Mouse (Mus musculus): ENCODE results near the gene Glg1.
"Not testable (repeated sequence)": the region's sequence is repeated elsewhere in the genome, so short reads cannot be mapped to it uniquely, and the experiment has no call there.

The Glg1 gene

DNA sequence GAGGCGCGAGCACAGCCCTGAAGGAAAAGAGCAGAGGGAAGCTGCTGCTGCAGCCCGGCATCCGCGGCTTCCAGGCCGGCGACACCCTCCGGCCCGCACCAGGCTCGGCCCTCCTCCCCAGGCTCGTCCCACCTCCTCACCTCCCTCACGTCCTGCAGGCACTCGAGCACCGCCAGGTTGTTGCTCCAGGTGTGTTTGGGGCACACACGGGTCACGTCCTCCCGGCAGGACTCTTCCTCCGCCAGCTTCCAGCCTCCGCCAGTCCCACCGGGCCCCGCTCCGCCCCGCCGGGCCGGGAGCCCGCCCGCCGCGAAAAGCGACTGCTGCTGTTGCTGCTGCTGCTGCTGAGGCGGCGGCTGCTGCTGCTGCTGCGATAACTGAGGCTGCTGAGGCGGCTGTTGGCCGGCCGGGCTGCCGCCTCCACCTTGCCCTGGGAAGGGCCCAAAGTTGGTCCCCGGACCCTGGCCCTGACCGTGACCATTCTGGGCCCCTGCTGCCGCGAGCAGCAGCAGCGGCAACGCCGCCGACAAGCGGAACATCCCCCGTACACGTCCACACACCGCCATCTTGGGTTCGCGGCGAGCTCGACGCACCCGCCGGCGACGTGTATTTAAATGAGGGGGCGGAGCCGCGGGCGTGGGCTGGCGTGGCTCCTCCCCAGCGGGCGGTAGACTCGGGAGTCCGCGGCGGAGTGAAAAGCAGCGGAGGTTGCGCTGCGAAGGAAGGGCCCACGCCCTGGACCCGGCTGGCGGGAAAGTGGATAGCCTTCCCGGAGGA lies at the start of gene Glg1:
Gene Glg1, minus strand, starts transcription at position 586 of the 777 bp plus-strand sequence.
- peak; percentile 91 to 94 for DNase-seq (ENCODE audit: low spot score in 2 of 2)

DNA sequence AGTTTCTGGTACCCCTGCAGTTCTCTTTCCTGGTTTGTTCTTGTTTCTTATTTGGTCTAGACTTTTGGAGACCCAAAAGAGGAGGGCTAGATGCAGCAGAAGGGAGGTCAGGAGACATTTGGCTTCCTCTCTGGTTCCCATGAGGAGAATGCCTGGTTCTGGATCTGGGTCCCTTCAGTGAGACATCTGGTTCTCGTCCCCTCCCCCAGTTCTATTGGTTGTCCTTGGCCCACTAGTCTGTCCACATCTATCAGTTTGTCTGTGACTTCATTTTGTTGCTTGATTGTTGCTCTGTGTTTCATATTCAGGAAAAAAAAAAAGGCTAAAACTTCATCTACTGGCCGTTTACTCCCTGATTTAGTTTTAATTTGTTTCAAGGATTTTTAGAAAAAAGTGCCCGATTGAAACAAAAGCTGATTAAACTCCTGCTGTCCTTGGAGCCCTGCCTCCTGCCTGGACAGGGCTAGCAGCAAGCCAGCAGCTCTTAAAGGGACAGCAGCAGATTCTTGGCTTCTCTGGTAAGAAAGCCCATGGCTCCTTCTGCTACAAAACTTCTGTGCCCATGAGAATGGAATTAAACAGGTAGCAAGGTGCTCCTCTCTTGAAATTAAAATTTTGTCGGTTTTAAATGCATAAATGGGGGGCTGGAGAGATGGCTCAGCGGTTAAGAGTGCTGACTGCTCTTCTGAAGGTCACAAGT lies 46.2 kb upstream of the Glg1 start:
- no peak for DNase-seq (ENCODE audit: low spot score in 2 of 2)

DNA sequence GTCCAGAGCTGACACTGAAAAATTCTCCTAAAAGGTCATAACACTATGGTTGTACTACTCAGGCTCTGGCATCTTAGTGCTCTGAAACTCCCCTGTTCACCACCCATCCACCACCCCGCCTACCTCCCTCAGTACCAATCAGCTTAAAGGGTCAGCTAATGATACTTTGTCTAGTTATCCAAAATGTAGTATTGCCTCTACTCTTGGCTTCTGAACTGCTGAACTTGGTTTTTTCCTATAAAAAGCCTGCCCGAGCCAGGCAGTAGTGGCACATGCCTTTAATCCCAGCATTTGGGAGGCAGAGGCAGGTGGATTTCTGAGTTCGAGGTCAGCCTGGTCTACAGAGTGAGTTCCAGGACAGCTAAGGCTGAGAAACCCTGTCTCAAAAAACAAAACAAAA lies 45.3 kb upstream of the Glg1 start:
- no peak for DNase-seq (ENCODE audit: low spot score in 2 of 2)

DNA sequence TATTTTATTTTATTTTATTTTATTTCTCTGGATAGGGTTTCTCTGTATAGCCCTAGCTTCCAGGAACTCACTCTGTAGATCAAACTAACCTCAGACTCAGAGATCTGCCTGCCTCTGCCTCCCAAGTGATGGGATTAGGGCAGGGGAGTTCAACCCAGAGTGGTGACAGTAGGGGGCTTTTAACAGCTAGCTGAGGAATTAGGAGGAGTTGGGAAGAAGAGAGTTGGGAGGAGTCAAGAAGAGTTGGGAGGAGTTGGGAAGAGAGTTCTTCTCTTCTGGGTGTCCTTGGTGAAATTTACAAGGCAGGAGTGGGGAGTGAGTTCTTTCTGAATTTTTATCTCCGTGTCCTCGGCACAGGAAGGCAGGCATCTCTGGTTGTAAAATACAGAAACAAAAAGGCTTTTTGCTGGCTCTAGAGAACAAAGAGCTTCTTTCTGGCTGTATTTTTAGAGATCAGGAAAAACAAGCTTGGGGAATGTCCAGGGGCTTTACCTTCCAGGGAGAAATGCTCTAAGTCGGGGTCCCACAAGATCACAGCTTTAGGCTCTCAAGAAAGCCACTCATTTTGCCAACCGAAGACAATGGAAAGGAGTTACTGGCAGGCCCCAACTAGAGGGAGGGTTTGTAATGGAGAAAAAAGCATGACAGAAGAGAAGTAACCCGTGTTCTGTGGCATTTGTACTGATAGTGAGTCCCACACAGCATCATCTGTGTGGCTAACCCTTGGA lies 44.2 kb upstream of the Glg1 start:
- DNase-seq (ENCODE audit: low spot score in 2 of 2) = not testable (repeated sequence)

DNA sequence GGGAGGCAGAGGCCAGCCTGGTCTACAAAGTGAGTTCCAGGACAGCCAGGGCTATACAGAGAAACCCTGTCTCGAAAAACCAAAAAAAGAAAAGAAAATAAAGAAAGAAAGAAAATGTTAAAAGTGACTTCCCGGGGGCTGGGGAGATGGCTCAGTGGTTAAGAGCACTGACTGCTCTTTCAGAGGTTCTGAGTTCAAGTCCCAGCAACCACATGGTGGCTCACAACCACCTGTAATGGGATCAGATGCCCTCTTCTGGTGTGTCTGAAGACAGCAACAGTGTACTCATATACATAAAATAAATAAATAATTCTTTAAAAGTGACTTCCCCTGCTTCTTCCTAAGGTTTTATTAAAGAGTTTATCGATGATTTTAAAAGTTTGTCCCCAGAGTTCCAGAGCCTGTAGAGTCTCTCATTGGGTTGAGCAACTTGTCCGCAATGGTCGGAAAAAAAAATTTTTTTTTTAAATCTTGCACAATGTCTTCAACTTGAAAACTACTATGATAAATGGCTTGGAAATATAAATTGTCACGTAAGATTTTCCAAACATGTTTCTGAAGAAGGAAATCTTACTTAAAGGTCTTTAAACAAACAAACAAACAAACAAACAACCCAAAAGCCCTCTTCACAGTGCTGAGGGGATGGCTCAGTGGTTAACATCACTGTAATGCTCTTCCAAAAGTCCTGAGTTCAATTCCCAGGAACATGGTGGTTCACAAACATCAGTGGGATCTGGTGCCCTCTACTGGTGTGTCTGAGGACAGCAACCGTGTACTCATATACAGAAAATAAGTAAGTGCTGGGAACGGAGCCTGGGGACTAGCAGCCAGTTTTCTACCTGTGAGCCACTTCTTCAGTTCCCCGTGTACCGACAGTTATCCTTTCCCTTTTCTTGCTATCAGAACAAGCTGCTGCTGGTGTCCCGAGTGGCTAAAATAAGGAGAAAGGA lies 41.9 kb upstream of the Glg1 start:
- peak in 1 of 2 experiments; percentile 7 for DNase-seq (ENCODE audit: low spot score in 2 of 2)

DNA sequence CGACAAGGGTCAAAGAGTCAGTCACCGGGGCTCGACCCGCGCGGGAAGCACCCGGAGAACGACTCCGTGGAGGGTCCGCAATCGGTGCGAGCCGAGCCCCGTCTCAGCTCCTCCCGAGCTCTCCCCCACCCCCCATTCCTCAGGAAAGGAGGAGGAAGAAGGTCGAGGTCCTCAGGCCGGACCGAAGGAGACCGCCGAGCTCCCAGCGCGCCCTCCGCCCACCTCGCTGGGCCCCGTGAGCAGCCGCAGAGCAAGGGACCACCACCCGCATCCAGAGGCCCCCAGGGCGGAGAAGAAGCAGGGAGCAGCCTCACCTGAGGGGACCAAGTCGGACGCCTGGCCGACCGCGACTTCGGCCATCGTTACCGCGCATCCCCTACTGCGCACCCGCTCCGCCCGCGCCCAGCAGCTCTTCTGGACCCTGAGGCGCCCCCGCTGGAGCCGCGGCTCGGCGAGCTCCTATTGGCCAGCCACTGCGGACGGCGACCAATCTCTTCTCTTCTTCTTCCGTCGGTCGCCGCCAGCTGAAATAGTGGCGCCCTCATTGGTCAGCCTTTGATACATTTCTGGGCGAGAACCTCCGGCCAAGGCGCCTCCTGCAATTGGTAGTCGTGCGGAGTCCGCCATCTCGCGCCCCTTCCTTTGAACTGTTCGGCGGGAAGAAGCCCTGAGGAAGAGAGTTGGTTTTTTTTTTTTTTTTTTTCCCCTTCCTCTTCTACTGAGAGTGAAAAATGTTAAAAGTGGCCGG lies 41.0 kb upstream of the Glg1 start, which contains the start of gene Rfwd3:
Gene Rfwd3, minus strand, starts transcription at position 402 of the 748 bp plus-strand sequence.
- DNase-seq (ENCODE audit: low spot score in 2 of 2) = peak; percentile 98

DNA sequence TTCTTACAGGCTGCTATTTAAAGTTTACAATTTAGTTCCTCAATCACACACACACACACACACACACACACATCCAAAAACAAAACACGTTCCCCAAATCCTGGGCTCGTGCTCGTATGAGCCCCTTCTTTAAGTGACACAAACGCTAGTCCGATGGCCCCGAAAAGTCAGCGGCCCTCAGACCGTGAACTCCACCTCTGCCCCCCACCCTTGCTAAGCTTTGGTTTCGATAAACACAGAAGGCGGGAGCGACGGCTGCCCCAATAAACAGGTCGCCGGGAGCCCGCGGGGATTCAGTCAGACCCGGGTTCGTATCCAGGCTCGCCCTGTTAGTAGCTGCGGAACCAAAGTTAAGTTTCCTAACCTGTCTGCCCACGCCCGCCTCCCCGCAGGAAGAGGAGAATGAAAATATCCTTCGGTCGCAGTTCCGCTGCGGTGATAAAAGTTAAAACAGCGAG lies 40.4 kb upstream of the Glg1 start:
- DNase-seq (ENCODE audit: low spot score in 2 of 2) = peak; percentile 49 to 69

DNA sequence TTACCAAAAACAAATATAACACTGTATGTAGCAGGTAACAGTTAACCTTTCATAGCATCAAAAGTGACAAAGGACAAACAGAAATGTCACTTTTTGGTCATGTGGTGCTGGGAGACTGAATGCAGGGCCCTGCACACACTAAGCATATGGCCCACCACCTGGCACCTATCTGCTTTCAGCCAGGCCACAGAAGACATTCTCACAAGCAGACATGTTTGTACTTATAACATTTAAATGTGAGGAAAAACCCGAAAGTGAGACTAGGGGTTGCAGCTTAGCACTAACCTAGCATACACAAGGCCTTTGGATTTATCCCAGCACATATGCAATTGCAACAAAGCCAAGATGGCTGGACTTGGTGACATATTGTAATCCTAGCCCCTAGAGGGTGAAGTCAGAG lies 39.0 kb upstream of the Glg1 start:
- no peak for DNase-seq (ENCODE audit: low spot score in 2 of 2)

DNA sequence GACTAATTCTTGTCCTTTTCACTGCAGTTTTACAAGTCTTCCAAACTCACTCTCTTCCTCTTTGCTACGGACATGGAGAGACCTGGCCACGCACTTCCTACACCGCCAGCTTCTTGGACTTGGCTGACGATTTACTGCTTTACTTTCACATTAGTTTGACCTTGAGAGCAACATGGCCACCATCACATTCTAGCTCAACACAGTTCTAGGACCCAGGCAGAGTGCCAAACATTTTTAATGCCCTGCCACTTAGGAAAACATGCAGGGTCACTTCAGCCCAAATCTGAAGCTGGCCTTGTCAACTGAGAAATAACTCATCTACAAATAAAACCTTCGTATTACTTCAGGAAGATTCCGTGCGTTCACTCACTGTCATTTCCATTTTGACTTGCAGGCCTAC lies 32.7 kb upstream of the Glg1 start:
- DNase-seq (ENCODE audit: low spot score in 2 of 2) = peak in 1 of 2 experiments; percentile 5

DNA sequence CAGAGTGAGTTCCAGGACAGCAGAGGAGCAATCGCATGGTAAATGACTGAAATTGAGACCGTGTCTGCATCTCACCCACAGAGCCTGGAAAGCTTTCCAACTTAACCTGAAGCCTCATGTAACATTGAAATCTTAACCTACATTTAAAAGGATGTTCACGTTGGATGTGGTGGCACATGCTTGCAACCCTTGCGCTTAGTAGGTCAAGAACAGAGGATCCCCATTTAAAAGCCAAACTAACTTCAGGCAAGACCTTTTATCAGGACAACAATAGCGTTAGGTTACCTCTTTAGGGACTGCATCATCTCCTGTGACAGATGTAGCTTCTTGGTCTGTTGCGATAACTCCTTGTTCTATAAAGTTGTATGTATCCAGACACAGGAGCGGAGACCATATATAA lies 31.6 kb upstream of the Glg1 start:
- no peak for DNase-seq (ENCODE audit: low spot score in 2 of 2)

DNA sequence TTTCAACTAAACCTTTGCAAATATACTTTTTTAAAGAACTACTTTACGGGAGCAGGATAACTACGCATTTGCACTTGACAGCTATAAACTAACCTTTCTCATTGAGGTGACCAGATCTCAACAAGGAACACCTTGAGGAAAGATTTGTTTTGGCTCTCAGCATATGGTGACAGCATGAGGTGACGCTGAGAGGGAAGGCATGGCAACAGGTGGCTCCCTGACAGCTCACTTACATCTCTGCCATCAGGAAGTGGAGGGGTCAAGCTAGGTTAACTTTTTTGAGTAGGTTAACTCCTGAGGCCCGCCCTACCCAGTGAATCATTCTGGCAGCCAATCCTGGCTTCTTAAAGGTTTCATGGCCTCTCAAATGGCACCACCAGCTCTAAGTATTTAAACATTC lies 26.6 kb upstream of the Glg1 start:
- no peak for DNase-seq (ENCODE audit: low spot score in 2 of 2)

DNA sequence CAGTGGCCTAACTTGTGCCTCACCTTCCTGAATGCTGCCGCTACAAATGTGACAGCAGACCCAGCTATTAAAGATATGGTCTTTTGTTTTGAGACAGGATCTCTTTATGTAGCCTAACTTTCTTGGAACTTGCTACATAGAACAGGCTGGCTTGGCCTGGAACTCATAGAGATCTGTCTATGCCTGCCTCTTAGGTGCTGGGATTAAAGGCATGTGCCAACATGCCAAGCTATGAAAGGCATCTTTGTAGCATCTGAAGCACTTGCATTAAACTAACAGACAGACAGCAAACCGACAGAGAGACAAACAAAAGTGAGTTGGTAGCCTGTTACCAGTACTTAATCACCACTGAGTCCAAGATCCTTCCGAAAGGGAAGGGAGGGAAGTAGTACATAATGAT lies 23.1 kb upstream of the Glg1 start:
- no peak for DNase-seq (ENCODE audit: low spot score in 2 of 2)

DNA sequence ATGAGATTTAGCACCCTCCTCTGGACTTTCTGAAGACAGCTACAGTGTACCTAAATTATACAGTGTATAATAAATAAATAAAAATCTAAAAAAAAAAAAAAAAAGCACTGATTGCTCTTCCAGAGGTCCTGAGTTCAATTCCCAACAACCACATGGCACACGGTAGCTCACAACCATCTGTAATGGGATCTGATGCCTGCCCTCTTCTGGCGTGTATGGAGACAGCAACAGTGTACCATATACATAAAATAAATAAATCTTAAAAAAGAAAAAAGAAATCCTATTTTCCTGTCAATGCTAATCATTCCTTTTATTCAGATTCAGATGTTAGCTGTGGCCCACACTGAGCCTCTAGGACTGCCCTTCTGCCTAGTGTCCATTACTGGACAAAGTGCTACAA lies 9.3 kb upstream of the Glg1 start:
- no peak for DNase-seq (ENCODE audit: low spot score in 2 of 2)

DNA sequence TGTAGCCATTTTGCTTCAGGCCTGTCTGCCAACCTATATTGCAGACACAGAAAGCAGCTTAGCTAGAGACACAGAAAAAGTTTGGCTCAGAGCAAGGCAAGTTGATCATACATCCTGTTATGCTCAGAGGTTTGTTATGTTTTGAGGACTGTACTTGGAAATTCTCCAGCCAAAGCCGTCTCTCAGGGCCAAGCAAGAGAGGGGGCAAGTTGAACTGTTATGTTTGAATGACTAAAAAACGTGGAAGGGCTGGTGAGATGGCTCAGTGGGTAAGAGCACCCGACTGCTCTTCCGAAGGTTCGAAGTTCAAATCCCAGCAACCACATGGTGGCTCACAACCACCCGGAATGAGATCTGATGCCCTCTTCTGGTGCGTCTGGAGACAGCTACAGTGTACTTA lies 7.1 kb upstream of the Glg1 start:
- DNase-seq (ENCODE audit: low spot score in 2 of 2) = not testable (repeated sequence)

DNA sequence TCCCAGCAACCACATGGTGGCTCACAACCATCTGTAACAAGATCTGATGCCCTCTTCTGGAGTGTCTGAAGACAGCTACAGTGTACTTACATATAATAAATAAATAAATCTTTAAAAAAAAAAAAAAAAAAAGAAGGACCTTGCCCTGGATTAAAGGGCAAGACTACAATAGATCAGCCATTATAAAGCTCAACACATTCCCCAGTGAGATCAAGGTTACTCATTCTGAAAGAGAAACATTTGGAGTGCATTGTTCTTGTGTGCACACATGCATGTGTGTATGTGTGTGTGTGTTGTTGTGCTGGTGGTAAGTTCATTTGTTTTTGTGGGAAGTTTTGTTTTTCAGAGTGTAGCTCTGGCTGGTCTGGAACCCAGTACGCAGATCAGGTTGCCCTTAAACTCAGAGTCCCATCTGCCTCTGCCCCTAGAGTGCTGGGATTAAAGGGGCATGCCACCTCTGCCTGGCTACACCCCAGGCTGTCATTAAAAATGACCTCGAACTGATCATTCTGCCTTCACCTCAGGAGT lies 5.7 kb upstream of the Glg1 start:
- no peak for DNase-seq (ENCODE audit: low spot score in 2 of 2)

DNA sequence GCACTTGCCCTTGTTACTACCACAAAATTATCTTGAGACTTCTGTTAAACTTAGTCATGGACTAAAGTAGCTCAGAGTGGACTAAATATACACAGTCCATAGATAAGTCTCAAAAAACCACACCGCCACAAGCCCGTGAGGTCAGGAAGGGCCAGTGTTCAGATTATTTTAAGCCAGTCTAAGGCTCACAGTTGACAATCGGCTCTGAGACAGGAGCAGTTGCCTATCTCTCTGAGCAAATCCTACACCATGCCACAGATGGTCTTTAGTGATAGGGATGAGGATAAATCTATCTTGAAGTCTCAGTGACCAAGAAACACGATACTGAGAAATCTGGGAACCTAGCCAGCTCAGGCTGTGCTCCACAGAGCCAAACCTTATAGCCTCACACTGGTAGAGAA lies 3.0 kb upstream of the Glg1 start:
- DNase-seq (ENCODE audit: low spot score in 2 of 2) = no peak

DNA sequence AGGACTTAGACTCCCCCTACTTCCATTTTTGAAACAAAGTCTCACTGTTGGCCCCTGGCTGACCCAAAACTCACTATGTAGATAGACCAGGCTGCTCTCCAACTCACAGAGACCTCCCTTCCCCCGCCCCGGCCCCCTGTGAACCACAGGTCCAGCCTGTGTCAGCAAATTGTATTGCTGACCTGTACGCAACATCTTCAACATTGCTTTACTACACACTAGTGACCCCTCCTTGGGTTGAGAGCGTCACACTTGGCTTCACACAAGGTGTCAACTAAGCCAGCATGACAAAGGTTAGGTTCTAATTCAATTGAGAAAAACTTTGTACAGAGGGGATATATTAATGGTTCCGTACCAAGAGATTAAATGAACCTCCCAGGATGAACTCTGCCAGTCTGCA lies 1.2 kb upstream of the Glg1 start:
- no peak for DNase-seq (ENCODE audit: low spot score in 2 of 2)

DNA sequence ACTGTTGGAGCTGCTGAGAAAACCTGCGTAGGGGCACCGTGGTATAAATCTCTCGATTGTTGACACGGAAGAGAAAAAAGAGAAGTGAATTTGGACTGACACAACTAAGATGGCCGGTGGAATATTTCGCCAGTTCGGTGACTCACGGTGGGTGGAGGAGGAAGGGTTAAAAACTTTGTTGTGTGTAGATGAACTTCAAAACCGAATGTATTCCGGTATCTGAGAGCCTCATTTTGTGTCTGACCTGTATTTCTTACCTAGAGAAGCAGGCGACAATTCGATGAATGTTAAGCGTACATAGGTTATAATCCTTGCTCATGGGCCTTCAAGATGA lies 359 bp upstream of the Glg1 start:
- no peak for DNase-seq (ENCODE audit: low spot score in 2 of 2)

DNA sequence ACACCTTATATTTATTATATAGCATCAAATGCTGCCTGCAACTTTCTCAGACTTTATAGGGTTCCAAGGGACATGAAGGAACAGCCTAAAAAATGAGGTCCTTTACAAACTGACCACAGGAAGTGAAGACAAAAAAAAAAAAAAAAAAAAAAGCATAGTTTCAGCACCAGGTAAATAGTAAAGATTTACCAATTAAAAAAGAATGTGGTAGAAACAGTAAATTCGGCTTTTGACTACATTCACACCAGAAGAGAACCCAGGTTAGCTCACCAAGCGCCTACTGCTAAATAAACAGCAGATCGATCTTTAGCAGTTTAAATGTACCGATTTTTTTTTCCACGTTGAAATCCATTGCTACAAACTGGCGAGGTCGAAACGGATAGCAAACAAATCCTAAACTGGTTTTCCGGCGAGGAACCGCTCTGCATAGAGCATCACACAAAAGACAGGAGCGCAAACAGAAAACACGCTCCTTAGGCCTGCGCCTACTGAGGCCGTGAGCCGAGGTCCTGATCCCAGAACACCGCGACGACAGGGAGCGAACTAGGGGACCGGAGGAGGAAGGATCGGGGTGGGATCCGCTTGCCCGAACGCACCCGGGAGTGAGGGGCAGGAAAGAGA lies 896 bp downstream of the Glg1 start:
- no peak for DNase-seq (ENCODE audit: low spot score in 2 of 2)

DNA sequence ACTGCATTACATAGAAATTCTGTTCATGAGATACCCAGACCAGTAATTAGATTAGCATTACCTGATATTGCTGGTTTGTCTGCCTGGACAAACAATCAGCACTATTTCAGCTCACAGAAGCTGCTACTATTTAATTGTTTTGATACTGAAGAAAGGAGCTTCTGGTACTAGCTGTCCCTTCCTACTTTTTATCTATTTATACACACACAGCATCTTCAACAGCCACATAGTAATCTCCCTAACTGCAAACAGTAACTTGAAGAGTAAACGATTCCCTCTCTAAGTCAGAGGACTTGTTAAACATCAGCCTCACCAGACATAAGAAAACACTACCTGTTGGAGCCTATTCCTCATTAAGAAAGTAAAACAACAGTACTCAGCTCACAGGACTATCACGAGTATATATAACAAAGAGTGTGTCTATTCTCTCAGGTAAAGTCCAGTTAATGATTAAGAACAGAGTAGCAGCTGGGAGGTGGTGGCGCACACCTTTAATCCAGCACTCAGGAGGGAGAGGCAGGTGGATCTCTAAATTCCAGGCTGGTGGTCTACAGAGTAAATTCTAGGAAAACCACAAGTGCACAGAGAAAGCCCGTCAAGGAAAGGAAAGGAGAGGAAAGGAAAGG lies 6.4 kb downstream of the Glg1 start:
- DNase-seq (ENCODE audit: low spot score in 2 of 2) = no peak

Measured in spleen, postnatal 36 days (tissue).